Mouse (Mus musculus) thymus, postnatal 14 days (tissue): ENCODE measurements around the gene Slc37a1.
A peak's percentile ranks its signal among the peaks of the same experiment; 100 is the strongest.

Experiments
- DNase-seq: peaks from one replicate; pipeline ENCODE4 v3.0.0; 2021

The Slc37a1 gene

GRCm38 (mm10) chr17:31286492-31286891 is at the start of gene Slc37a1:
TSS of gene Slc37a1 (plus strand) at chr17:31286792.
- DNase-seq, result no peak

- DNase-seq, result no peak
Observed at GRCm38 (mm10) chr17:31238234-31239020, 48.2 kb upstream of the Slc37a1 start.

- no peak for DNase-seq
Observed at GRCm38 (mm10) chr17:31241156-31241555, 45.4 kb upstream of the Slc37a1 start.

GRCm38 (mm10) chr17:31242764-31243163 is 43.8 kb upstream of the Slc37a1 start:
- DNase-seq, result peak; percentile 70

- no peak for DNase-seq
Observed at GRCm38 (mm10) chr17:31245321-31245720, 41.3 kb upstream of the Slc37a1 start.

GRCm38 (mm10) chr17:31247144-31247543 is 39.4 kb upstream of the Slc37a1 start:
- DNase-seq, result no peak

GRCm38 (mm10) chr17:31253951-31254350 is 32.6 kb upstream of the Slc37a1 start:
- DNase-seq, result no peak

- peak; percentile 81 for DNase-seq
Observed at GRCm38 (mm10) chr17:31254463-31254931, 32.1 kb upstream of the Slc37a1 start.

GRCm38 (mm10) chr17:31257149-31257548 is 29.4 kb upstream of the Slc37a1 start:
- no peak for DNase-seq

GRCm38 (mm10) chr17:31257898-31258297 is 28.7 kb upstream of the Slc37a1 start:
- no peak for DNase-seq

GRCm38 (mm10) chr17:31258310-31258865 is 28.2 kb upstream of the Slc37a1 start:
- DNase-seq, result no peak

- DNase-seq, result no peak
Observed at GRCm38 (mm10) chr17:31259145-31259544, 27.4 kb upstream of the Slc37a1 start.

- peak; percentile 59 for DNase-seq
Observed at GRCm38 (mm10) chr17:31259825-31260224, 26.8 kb upstream of the Slc37a1 start.

- peak; percentile 40 for DNase-seq
Observed at GRCm38 (mm10) chr17:31260430-31260829, 26.2 kb upstream of the Slc37a1 start.

GRCm38 (mm10) chr17:31261352-31261751 is 25.2 kb upstream of the Slc37a1 start:
- DNase-seq, result no peak

- DNase-seq, result no peak
Observed at GRCm38 (mm10) chr17:31262715-31263114, 23.9 kb upstream of the Slc37a1 start.

GRCm38 (mm10) chr17:31263770-31264169 is 22.8 kb upstream of the Slc37a1 start:
- DNase-seq, result no peak

- DNase-seq, result peak; percentile 5
Observed at GRCm38 (mm10) chr17:31264372-31264771, 22.2 kb upstream of the Slc37a1 start.

- peak; percentile 33 for DNase-seq
Observed at GRCm38 (mm10) chr17:31265171-31265572, 21.4 kb upstream of the Slc37a1 start.

- no peak for DNase-seq
Observed at GRCm38 (mm10) chr17:31265831-31266230, 20.8 kb upstream of the Slc37a1 start.

GRCm38 (mm10) chr17:31266321-31266950 is 20.2 kb upstream of the Slc37a1 start:
- peak; percentile 67 for DNase-seq

GRCm38 (mm10) chr17:31267138-31267537 is 19.5 kb upstream of the Slc37a1 start:
- no peak for DNase-seq

- no peak for DNase-seq
Observed at GRCm38 (mm10) chr17:31267603-31268002, 19.0 kb upstream of the Slc37a1 start.

GRCm38 (mm10) chr17:31268016-31268415 is 18.6 kb upstream of the Slc37a1 start:
- no peak for DNase-seq
